Mouse (Mus musculus) large intestine, adult 2 months (tissue): ENCODE measurements at regions not wholly inside any gene's neighbourhood (a gene's known extent, or its start where the extent isn't known, plus 50 kb on each side); places are given as distances from the start of the nearest gene placed in this dataset.

Source experiments
- DNase-seq: peaks from one replicate; pipeline ENCODE4 v3.0.0-alpha.2; 2012; ENCODE audit warnings: low read depth, low spot score
- WGBS: fragments of 180-500 bp; shearing (Covaris S2); methylation state at CpG from one replicate; pipeline ENCODE4 v1.1.7; 2018; 5-methylcytosine and 5-hydroxymethylcytosine counted together

DNA sequence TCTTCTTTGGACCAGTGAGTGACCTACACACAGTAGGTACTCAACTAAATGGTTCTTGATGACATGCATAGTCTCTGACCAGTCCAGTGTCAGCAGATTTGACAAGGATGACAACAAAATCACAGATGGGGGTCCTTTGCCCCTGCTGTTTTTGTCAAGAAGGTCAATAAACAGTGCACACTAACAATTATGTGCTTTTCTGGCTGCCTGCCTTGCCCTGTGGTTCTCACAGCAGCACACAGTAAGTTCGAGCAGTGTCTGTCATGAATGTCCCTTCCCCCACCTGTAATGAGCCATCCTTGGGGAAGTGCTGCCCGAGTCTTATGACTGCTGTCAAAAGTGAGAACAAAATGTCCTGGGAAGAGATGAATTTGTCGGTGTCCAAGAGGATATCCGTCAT, 153.1 kb upstream of the Snx19 start:
- WGBS = 34% methylated on average over 4 of the region's 4 CpGs
- no peak for DNase-seq

GRCm38 (mm10) chr9:30278231-30278630, 148.7 kb upstream of the Snx19 start:
- WGBS = 43% methylated on average over 1 of the region's 1 CpGs

GRCm38 (mm10) chr9:30283080-30283770, 143.7 kb upstream of the Snx19 start:
- no peak for DNase-seq
- WGBS = 92% methylated on average over 12 of the region's 12 CpGs

More at GRCm38 (mm10) chr9:30278231-30278630, 148.7 kb upstream of the Snx19 start:
- no peak for DNase-seq

GRCm38 (mm10) chr9:30283771-30284148, 143.1 kb upstream of the Snx19 start:
- DNase-seq = no peak
- 81% methylated on average over 4 of the region's 4 CpGs for WGBS

DNA sequence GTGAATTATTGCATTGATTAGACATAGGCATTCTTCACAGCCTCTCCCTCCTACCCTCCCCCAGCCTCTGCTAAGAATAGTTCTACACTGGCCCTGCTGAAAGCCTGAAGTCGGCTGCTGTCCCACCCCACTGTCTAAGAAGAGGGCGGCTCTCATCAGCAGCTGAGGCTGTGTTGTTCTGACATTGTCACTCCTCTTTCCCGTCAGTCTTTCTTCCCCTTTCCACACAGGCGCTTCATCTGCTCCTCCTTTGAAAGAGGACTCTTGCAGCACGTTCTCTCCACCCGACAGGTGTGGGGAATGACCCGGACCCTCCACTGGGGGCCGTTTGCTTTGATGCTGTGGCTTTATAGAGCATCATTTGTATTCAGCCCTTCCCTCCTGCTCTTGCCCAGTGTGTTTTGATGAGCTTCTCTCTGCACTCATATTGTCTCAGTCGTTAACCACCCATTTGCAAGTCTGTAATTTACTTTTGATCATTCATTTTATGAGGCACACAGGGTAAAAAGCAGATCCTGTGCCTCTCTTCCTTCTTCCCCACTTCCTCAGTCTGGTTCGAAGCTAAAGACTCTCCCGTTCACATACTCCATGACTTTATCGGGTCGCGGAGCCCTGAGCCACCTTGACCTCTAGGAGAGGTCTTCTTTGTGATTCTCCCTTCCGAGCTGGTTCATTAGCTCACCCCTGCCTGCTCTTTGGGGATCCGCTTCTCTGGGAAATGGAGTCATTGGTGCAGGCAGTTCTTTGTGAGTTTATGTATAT, 142.2 kb upstream of the Snx19 start:
- no peak for DNase-seq
- WGBS = 28% methylated on average over 16 of the region's 16 CpGs

DNA sequence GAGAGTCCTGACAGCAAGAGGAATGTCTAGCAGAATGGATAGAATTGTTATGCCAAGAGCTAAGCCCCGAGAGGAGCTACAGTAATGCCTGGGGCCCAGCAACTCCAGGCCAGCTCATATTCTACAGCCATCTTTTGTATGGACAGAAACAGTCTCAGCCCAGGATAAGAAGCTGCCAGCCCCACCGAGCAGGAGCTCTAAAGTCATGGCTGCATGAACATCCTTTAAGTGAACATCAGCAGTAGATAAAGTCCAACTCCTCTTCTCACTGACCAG, 141.6 kb upstream of the Snx19 start:
- no peak for DNase-seq
- WGBS = 75% methylated on average over 2 of the region's 2 CpGs

DNA sequence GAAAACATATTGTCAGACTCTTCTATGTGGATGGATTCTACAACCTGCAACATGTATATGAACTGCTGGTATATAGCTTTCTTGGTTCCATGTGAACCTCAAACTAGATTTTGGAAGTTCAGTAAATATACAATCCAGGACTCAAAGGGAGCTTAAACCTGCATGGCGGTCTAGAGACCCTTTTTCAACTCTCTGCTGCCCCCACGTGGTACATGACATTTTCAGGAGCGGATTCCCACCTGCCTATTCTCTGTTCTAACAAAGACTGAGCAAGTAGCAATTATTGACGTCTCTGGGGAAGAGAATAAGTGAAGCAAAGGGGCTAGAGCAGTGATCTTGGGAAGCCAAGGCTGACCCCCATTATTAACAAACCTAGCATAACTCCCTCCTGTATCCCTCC, 127.1 kb upstream of the Snx19 start:
- DNase-seq = no peak
- WGBS = 30% methylated on average over 4 of the region's 4 CpGs

- 22% methylated on average over 2 of the region's 2 CpGs for WGBS
- no peak for DNase-seq
Measured at GRCm38 (mm10) chr9:30308281-30308680, 118.6 kb upstream of the Snx19 start.

DNA sequence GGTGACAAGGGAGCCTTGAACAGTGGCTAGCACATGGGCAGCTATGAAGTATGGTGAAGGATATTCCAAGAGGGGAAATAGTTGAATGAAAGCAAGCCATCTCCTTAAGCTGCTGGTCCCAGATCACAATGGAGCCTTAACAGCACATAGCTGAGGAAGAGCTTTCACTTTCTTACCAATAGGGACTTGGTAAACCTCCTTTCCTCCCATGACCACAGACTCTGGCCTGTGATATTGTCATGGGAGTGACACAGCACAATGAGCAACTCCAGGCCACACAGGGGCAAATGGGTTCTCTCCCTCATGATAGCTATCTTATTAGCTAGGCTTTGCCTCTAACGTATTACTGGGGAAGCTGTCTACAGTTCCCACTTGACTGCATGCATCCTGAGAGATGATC, 113.5 kb upstream of the Snx19 start:
- WGBS = 94% methylated on average over 1 of the region's 1 CpGs
- no peak for DNase-seq

DNA sequence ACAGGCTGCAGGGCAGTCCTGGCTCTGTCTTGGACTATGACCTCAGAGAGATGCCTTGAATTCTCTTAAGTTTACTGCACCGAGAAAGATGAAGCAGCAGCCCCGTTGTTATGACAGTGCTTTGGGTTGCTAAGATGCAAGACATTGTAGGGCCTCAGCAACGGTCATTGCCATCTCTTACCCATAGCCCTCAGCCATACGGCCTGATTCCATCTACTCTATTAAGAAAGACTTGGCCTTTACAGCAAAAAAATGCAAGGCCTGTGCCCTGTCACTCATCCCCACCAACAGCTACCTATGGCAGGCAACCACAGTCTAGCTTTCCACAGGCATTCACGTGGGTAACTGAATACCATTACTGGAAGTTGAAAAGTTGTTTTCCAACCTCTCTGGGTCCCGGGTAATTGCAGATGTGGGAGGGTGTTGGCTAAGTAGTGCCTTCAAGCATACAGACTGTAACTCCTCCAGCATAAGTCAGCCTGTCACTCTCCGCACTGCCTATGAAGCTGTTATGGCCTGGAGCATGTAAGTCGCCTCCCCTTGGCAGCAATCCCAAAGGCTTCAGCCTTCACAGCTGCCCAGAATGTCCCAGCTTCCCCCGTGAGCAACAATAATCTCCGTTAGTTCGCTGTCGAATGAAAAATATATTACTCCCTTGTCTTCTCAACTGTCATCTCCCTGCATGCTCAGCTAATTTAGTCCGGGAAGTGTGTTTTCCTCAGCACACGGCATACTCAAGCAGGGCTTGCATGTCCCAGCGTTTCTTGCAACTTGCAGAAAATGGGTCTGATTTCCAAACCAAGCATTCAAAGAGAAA, 112.3 kb upstream of the Snx19 start:
- DNase-seq = no peak
- WGBS = 64% methylated on average over 15 of the region's 15 CpGs

- WGBS = 41% methylated on average over 6 of the region's 6 CpGs
- no peak for DNase-seq
Measured at GRCm38 (mm10) chr9:30315172-30315644, 111.7 kb upstream of the Snx19 start.

- DNase-seq = no peak
- 74% methylated on average over 2 of the region's 2 CpGs for WGBS
Measured at GRCm38 (mm10) chr9:30344866-30345265, 82.0 kb upstream of the Snx19 start.

- 76% methylated on average over 4 of the region's 4 CpGs for WGBS
- DNase-seq = no peak
Measured at GRCm38 (mm10) chr9:30353965-30354364, 72.9 kb upstream of the Snx19 start.

DNA sequence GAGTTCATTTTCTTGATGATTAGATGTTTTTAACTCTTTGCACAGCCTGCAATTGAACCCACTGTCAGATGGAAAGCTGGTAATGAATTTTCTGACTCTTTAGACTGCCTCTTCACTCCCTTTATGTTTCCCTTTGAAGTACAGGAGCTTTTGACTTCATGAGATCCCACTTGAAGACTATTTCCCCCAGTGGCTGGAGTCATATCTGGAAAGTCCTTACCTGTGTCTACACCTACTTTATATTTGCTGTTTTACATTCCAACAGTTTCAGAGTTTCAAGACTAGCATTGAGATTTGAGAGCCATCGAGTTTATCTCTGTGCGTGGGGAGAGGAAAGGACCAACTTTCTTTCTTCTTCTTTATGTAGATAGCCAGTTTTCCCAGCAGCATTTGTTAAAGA, 71.3 kb upstream of the Snx19 start:
- 86% methylated on average over 2 of the region's 2 CpGs for WGBS
- no peak for DNase-seq

- no peak for DNase-seq
- 54% methylated on average over 11 of the region's 11 CpGs for WGBS
Measured at GRCm38 (mm10) chr9:30369554-30370440, 57.1 kb upstream of the Snx19 start.

DNA sequence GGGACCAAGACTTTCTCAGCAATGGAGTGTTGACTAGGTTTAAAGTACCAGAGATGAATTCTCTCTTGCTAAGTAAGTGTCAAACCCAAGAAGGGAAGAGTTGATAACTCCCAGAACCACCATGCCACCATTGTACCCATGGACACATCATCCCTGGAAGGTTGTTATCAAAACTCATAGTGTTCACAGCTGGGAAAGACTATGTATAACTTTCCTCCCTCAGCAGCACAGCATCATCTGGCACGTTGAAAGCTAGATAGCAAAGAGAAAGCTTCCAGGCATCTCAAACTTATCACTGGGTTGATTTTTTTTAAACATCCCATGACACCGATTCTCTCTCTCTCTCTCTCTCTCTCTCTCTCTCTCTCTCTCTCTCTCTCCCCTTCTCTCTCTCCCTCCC, 56.1 kb upstream of the Snx19 start:
- 61% methylated on average over 2 of the region's 2 CpGs for WGBS
- no peak for DNase-seq

- WGBS = 62% methylated on average over 3 of the region's 3 CpGs
Measured at GRCm38 (mm10) chr9:30376908-30377307, 50.0 kb upstream of the Snx19 start.

More at GRCm38 (mm10) chr9:30376908-30377307, 50.0 kb upstream of the Snx19 start:
- DNase-seq = no peak
